Mouse (Mus musculus) cerebellum, adult 2 months (tissue): ENCODE data around the gene Sirt4. TPM values are rescaled to one million over a fixed set of nuclear protein-coding genes. Genes with fewer than 3 reads are reported as not detected.

ENCODE experiments used
- DNase-seq, 2 experiments: peaks; one replicate each; pipeline ENCODE4 v3.0.0; 2021
- H3K27ac ChIP-seq: fragments of 200-500 bp; 2 replicates; pipeline ENCODE4 v1.5.1; 2012; ENCODE audit warnings: low read length, control low read depth, inconsistent platforms; ENCODE audit not compliant: insufficient read depth
- H3K27me3 ChIP-seq: fragments of 200-500 bp; 2 replicates; pipeline ENCODE4 v1.6.1; 2012; ENCODE audit warnings: inconsistent platforms, mild to moderate bottlenecking, low read length, moderate library complexity; ENCODE audit not compliant: control insufficient read depth, insufficient read depth
- H3K4me1 ChIP-seq: fragments of 200-500 bp; 2 replicates; pipeline ENCODE4 v1.6.1; 2011; ENCODE audit warnings: low read length; ENCODE audit not compliant: control insufficient read depth, insufficient read depth
- H3K4me3 ChIP-seq: fragments of 200-500 bp; replicated peaks from 2 replicates; pipeline ENCODE3; 2011; ENCODE audit warnings: mild to moderate bottlenecking, low read depth, low read length, control low read depth; ENCODE audit not compliant: insufficient read depth
- CTCF ChIP-seq: fragments of 200-500 bp; IDR thresholded peaks from 2 replicates; pipeline ENCODE4 v1.5.1; 2011; ENCODE audit warnings: low read depth, mild to moderate bottlenecking, control low read depth, low read length, moderate library complexity, borderline replicate concordance; ENCODE audit not compliant: insufficient read depth
- POLR2A ChIP-seq: fragments of 200-500 bp; IDR thresholded peaks from 2 replicates; pipeline ENCODE4 v1.6.1; 2011; ENCODE audit warnings: low read length, control low read depth, borderline replicate concordance; ENCODE audit not compliant: insufficient read depth
- WGBS: fragments of 180-500 bp; shearing (Covaris S2); methylation state at CpG from one replicate; pipeline ENCODE4 v1.1.7; 2018; 5-methylcytosine and 5-hydroxymethylcytosine counted together
- polyA plus RNA-seq: library from polyadenylated mRNA; depleted of rRNA; stranded (reverse); fragments of >200 nt; gene quantifications from 2 replicates; pipeline ENCODE4 v1.2.3, GENCODE M21; 2012

Gene Sirt4
- polyA plus RNA-seq, 1 experiment, result 114 TPM

- no peak overlapping the region for H3K4me3 ChIP-seq
- H3K27me3 ChIP-seq, result no peaks in the 10 kb centered on the region
- H3K27ac ChIP-seq, result no peak overlapping the region
- 66% methylated on average over 10 of the region's 10 CpGs for WGBS
- no peak for TF ChIP-seq POLR2A
- no peak for TF ChIP-seq CTCF
- DNase-seq, result no peak
- no peaks in the 10 kb centered on the region for H3K4me1 ChIP-seq
Observed at GRCm38 (mm10) chr5:115473191-115473590, 11.3 kb downstream of the Sirt4 start.

- no peaks in the 10 kb centered on the region for H3K4me1 ChIP-seq
- no peak overlapping the region for H3K27ac ChIP-seq
- no peaks in the 10 kb centered on the region for H3K27me3 ChIP-seq
- no peak for TF ChIP-seq POLR2A
- TF ChIP-seq CTCF, result peak; percentile 81
- no peak overlapping the region for H3K4me3 ChIP-seq
- peak; percentile 28 to 59 for DNase-seq
- WGBS, result 32% methylated on average over 20 of the region's 20 CpGs
Observed at GRCm38 (mm10) chr5:115470766-115471531, 13.6 kb downstream of the Sirt4 start.

- 84% methylated on average over 6 of the region's 6 CpGs for WGBS
- DNase-seq, result no peak
- Histone ChIP-seq H3K27me3 (no peaks in the 10 kb centered on the region), H3K4me3 (no peak overlapping the region), H3K4me1 (no peaks in the 10 kb centered on the region), H3K27ac (no peak overlapping the region)
- TF ChIP-seq CTCF (no peak), POLR2A (no peak)
Observed at GRCm38 (mm10) chr5:115469791-115470190, 14.7 kb downstream of the Sirt4 start.

GRCm38 (mm10) chr5:115465642-115466420 is 18.7 kb downstream of the Sirt4 start, which contains the start of gene Pla2g1b:
Gene Pla2g1b (plus strand): TSS chr5:115466262.
- Histone ChIP-seq H3K4me3 (no peak within 1 kb of the TSS), H3K27ac (no peak within 1 kb of the TSS), H3K4me1 (no peaks in the 10 kb centered on the region), H3K27me3 (no peaks in the 10 kb centered on the region)
- TF ChIP-seq POLR2A (no peak), CTCF (peak; percentile 19; the same call in 1 of the 2 replicates)
- 55% methylated on average over 9 of the region's 9 CpGs for WGBS
- no peak for DNase-seq

- 81% methylated on average over 18 of the region's 18 CpGs for WGBS
- Histone ChIP-seq H3K27me3 (no peaks in the 10 kb centered on the region), H3K27ac (no peak overlapping the region), H3K4me3 (no peak overlapping the region), H3K4me1 (no peaks in the 10 kb centered on the region)
- no peak for DNase-seq
- TF ChIP-seq POLR2A (no peak), CTCF (no peak)
Observed at GRCm38 (mm10) chr5:115464408-115465115, 20.0 kb downstream of the Sirt4 start.

GRCm38 (mm10) chr5:115458918-115459317 is 25.6 kb downstream of the Sirt4 start:
- Histone ChIP-seq H3K27ac (no peak overlapping the region), H3K4me1 (no peaks in the 10 kb centered on the region), H3K4me3 (no peak overlapping the region), H3K27me3 (no peaks in the 10 kb centered on the region)
- WGBS, result 42% methylated on average over 13 of the region's 13 CpGs
- DNase-seq, result no peak
- no peak for TF ChIP-seq CTCF
- no peak for TF ChIP-seq POLR2A

- no peak for DNase-seq
- H3K27me3 ChIP-seq, result no peaks in the 10 kb centered on the region
- H3K4me3 ChIP-seq, result no peak overlapping the region
- H3K4me1 ChIP-seq, result no peaks in the 10 kb centered on the region
- no peak overlapping the region for H3K27ac ChIP-seq
- 73% methylated on average over 7 of the region's 7 CpGs for WGBS
- TF ChIP-seq CTCF, result no peak
- no peak for TF ChIP-seq POLR2A
Observed at GRCm38 (mm10) chr5:115455838-115456237, 28.7 kb downstream of the Sirt4 start.
